Mouse (Mus musculus): ENCODE data around the gene Sun2. TPM values are rescaled to one million over a fixed set of nuclear protein-coding genes. Genes with fewer than 3 reads are reported as not detected.

Sun2 gene
- total and polyA plus RNA-seq, 2 experiments from 2014 or later = 4.5 to 43.6 TPM

GRCm38 (mm10) chr15:79728731-79729388 is 13.5 kb downstream of the Sun2 start:
- WGBS = 92% methylated on average over 10 of the region's 10 CpGs
- no peak for DNase-seq (ENCODE audit: low spot score)
- peaks cover 61% of the 10 kb centered on the region for H3K36me3 ChIP-seq (ENCODE audit: insufficient read depth, low read length)

GRCm38 (mm10) chr15:79728311-79728710 is 14.0 kb downstream of the Sun2 start:
- H3K4me1 ChIP-seq (ENCODE audit: insufficient read depth, low read length) = no peaks in the 10 kb centered on the region
- H3K4me3 ChIP-seq (ENCODE audit: low read length) = no peak overlapping the region
- H3K27ac ChIP-seq = peak overlapping the region; percentile 46
- no peak overlapping the region for H3K4me2 ChIP-seq (ENCODE audit: low read depth, low read length)
- no peaks in the 10 kb centered on the region for H3K27me3 ChIP-seq (ENCODE audit: insufficient read depth, low read length)
- no peak for TF ChIP-seq CTCF (IDR thresholded peaks at IDR 0.05; ENCODE audit: low read depth)
- 29% methylated on average over 5 of the region's 5 CpGs for WGBS
- H3K9me3 ChIP-seq (ENCODE audit: low read length) = no peaks in the 10 kb centered on the region
- peak; percentile 57 for DNase-seq (ENCODE audit: low spot score)
- ATAC-seq = peak; percentile 30; the same call in 1 of the 2 replicates
- H3K36me3 ChIP-seq (ENCODE audit: insufficient read depth, low read length) = peaks cover 55% of the 10 kb centered on the region
- H3K9ac ChIP-seq (replicated peaks; ENCODE audit: low read length) = no peak overlapping the region

More at GRCm38 (mm10) chr15:79728731-79729388, 13.5 kb downstream of the Sun2 start:
- H3K27ac ChIP-seq = peak overlapping the region; percentile 46
- ATAC-seq = no peak
- no peaks in the 10 kb centered on the region for H3K4me1 ChIP-seq (ENCODE audit: insufficient read depth, low read length)
- H3K9me3 ChIP-seq (ENCODE audit: low read length) = no peaks in the 10 kb centered on the region
- H3K4me3 ChIP-seq (ENCODE audit: low read length) = no peak overlapping the region
- no peak for TF ChIP-seq CTCF (IDR thresholded peaks at IDR 0.05; ENCODE audit: low read depth)
- no peaks in the 10 kb centered on the region for H3K27me3 ChIP-seq (ENCODE audit: insufficient read depth, low read length)
- H3K9ac ChIP-seq (replicated peaks; ENCODE audit: low read length) = no peak overlapping the region
- H3K4me2 ChIP-seq (ENCODE audit: low read depth, low read length) = no peak overlapping the region

- ATAC-seq (no peak), DNase-seq (ENCODE audit: low spot score) (no peak)
- H3K4me2 ChIP-seq (ENCODE audit: low read depth, low read length) = no peak overlapping the region
- H3K9ac ChIP-seq (replicated peaks; ENCODE audit: low read length) = no peak overlapping the region
- H3K9me3 ChIP-seq (ENCODE audit: low read length) = no peaks in the 10 kb centered on the region
- no peak for TF ChIP-seq CTCF (IDR thresholded peaks at IDR 0.05; ENCODE audit: low read depth)
- H3K4me1 ChIP-seq (ENCODE audit: insufficient read depth, low read length) = no peaks in the 10 kb centered on the region
- H3K27me3 ChIP-seq (ENCODE audit: insufficient read depth, low read length) = no peaks in the 10 kb centered on the region
- no peak overlapping the region for H3K4me3 ChIP-seq (ENCODE audit: low read length)
- peaks cover 51% of the 10 kb centered on the region for H3K36me3 ChIP-seq (ENCODE audit: insufficient read depth, low read length)
- WGBS = 76% methylated on average over 6 of the region's 6 CpGs
- peak overlapping the region; percentile 20; the same call in 1 of the 2 replicates for H3K27ac ChIP-seq
These were observed 14.5 kb downstream of the Sun2 start for GRCm38 (mm10) chr15:79727840-79728239.

GRCm38 (mm10) chr15:79725190-79725789 is 17.0 kb downstream of the Sun2 start:
- no peak for DNase-seq (ENCODE audit: low spot score)
- Histone ChIP-seq H3K4me1 (ENCODE audit: insufficient read depth, low read length) (no peaks in the 10 kb centered on the region), H3K9ac (replicated peaks; ENCODE audit: low read length) (no peak overlapping the region), H3K9me3 (ENCODE audit: low read length) (no peaks in the 10 kb centered on the region), H3K4me2 (ENCODE audit: low read depth, low read length) (no peak overlapping the region), H3K27ac (no peak overlapping the region), H3K27me3 (ENCODE audit: insufficient read depth, low read length) (no peaks in the 10 kb centered on the region), H3K4me3 (ENCODE audit: low read length) (no peak overlapping the region), H3K36me3 (ENCODE audit: insufficient read depth, low read length) (peaks cover 42% of the 10 kb centered on the region)
- WGBS = 88% methylated on average over 11 of the region's 11 CpGs
- no peak for TF ChIP-seq CTCF (IDR thresholded peaks at IDR 0.05; ENCODE audit: low read depth)
- no peak for ATAC-seq

- no peak overlapping the region for H3K4me2 ChIP-seq (ENCODE audit: low read depth, low read length)
- 11% methylated on average over 1 of the region's 1 CpGs for WGBS
- H3K9ac ChIP-seq (replicated peaks; ENCODE audit: low read length) = no peak overlapping the region
- no peaks in the 10 kb centered on the region for H3K27me3 ChIP-seq (ENCODE audit: insufficient read depth, low read length)
- peak overlapping the region; percentile 45; the same call in 1 of the 2 replicates for H3K27ac ChIP-seq
- H3K36me3 ChIP-seq (ENCODE audit: insufficient read depth, low read length) = peaks cover 40% of the 10 kb centered on the region
- no peaks in the 10 kb centered on the region for H3K9me3 ChIP-seq (ENCODE audit: low read length)
- TF ChIP-seq CTCF (IDR thresholded peaks at IDR 0.05; ENCODE audit: low read depth) = peak; percentile 76
- H3K4me3 ChIP-seq (ENCODE audit: low read length) = no peak overlapping the region
- no peaks in the 10 kb centered on the region for H3K4me1 ChIP-seq (ENCODE audit: insufficient read depth, low read length)
- ATAC-seq = peak; percentile 25; the same call in 1 of the 2 replicates
- peak; percentile 60 for DNase-seq (ENCODE audit: low spot score)
These were observed 18.9 kb downstream of the Sun2 start for GRCm38 (mm10) chr15:79723439-79723838.

- no peaks in the 10 kb centered on the region for H3K4me1 ChIP-seq (ENCODE audit: insufficient read depth, low read length)
- H3K27me3 ChIP-seq (ENCODE audit: insufficient read depth, low read length) = no peaks in the 10 kb centered on the region
- H3K9ac ChIP-seq (replicated peaks; ENCODE audit: low read length) = no peak overlapping the region
- no peaks in the 10 kb centered on the region for H3K9me3 ChIP-seq (ENCODE audit: low read length)
- ATAC-seq = no peak
- TF ChIP-seq CTCF (IDR thresholded peaks at IDR 0.05; ENCODE audit: low read depth) = no peak
- H3K4me3 ChIP-seq (ENCODE audit: low read length) = no peak overlapping the region
- 84% methylated on average over 4 of the region's 4 CpGs for WGBS
- H3K27ac ChIP-seq = no peak overlapping the region
- peaks cover 45% of the 10 kb centered on the region for H3K36me3 ChIP-seq (ENCODE audit: insufficient read depth, low read length)
- H3K4me2 ChIP-seq (ENCODE audit: low read depth, low read length) = no peak overlapping the region
- no peak for DNase-seq (ENCODE audit: low spot score)
These were observed 21.5 kb downstream of the Sun2 start for GRCm38 (mm10) chr15:79720796-79721195.

GRCm38 (mm10) chr15:79720267-79720666 is 22.1 kb downstream of the Sun2 start:
- DNase-seq (ENCODE audit: low spot score) (no peak), ATAC-seq (no peak)
- H3K9me3 ChIP-seq (ENCODE audit: low read length) = no peaks in the 10 kb centered on the region
- 92% methylated on average over 8 of the region's 8 CpGs for WGBS
- H3K4me2 ChIP-seq (ENCODE audit: low read depth, low read length) = no peak overlapping the region
- H3K9ac ChIP-seq (replicated peaks; ENCODE audit: low read length) = no peak overlapping the region
- H3K4me1 ChIP-seq (ENCODE audit: insufficient read depth, low read length) = no peaks in the 10 kb centered on the region
- H3K4me3 ChIP-seq (ENCODE audit: low read length) = no peak overlapping the region
- H3K36me3 ChIP-seq (ENCODE audit: insufficient read depth, low read length) = peaks cover 44% of the 10 kb centered on the region
- H3K27ac ChIP-seq = no peak overlapping the region
- no peaks in the 10 kb centered on the region for H3K27me3 ChIP-seq (ENCODE audit: insufficient read depth, low read length)
- TF ChIP-seq CTCF (IDR thresholded peaks at IDR 0.05; ENCODE audit: low read depth) = no peak
